Mouse (Mus musculus) limb, embryonic 10.5 days (tissue): Measurements from ENCODE around the gene Yap1. TPM values are rescaled to one million over a fixed set of nuclear protein-coding genes. Genes with fewer than 3 reads are reported as not detected.

Experiments used
- DNase-seq: peaks from one replicate; pipeline ENCODE4 v3.0.0-alpha.2; 2017; ENCODE audit warnings: low spot score
- H3K27ac ChIP-seq: fragments of 300-500 bp; sonication (generic); 2 replicates; pipeline ENCODE4 v1.5.1; 2016; ENCODE audit warnings: mild to moderate bottlenecking
- H3K27me3 ChIP-seq: fragments of 300-500 bp; sonication (generic); 2 replicates; pipeline ENCODE4 v1.6.1; 2016; ENCODE audit warnings: low read depth, mild to moderate bottlenecking; ENCODE audit not compliant: poor library complexity, severe bottlenecking
- H3K36me3 ChIP-seq: fragments of 300-500 bp; sonication (generic); 2 replicates; pipeline ENCODE4 v1.6.1; 2016; ENCODE audit warnings: mild to moderate bottlenecking, moderate library complexity
- H3K4me1 ChIP-seq: fragments of 300-500 bp; sonication (generic); 2 replicates; pipeline ENCODE4 v1.6.1; 2016
- H3K4me3 ChIP-seq: fragments of 300-500 bp; sonication (generic); 2 replicates; pipeline ENCODE4 v1.5.1; 2016; ENCODE audit warnings: mild to moderate bottlenecking, moderate library complexity
- H3K9me3 ChIP-seq: fragments of 300-500 bp; sonication (generic); replicated peaks from 2 replicates; pipeline ENCODE4 v1.6.1; 2016; ENCODE audit warnings: mild to moderate bottlenecking
- WGBS: fragments of 180-500 bp; shearing (Covaris S2); methylation state at CpG from one replicate; pipeline ENCODE4 v1.1.7; 2016; 5-methylcytosine and 5-hydroxymethylcytosine counted together
- polyA plus RNA-seq: library from polyadenylated mRNA; unstranded; fragments of >200 nt; fragmentation: Nextera tagmentation; extraction: Ambion mirVana; gene quantifications from 2 replicates; pipeline ENCODE4 v1.2.1, GENCODE M21; 2016

Gene Yap1
- polyA plus RNA-seq, 1 experiment from 2014 or later = 55.6 TPM

DNA sequence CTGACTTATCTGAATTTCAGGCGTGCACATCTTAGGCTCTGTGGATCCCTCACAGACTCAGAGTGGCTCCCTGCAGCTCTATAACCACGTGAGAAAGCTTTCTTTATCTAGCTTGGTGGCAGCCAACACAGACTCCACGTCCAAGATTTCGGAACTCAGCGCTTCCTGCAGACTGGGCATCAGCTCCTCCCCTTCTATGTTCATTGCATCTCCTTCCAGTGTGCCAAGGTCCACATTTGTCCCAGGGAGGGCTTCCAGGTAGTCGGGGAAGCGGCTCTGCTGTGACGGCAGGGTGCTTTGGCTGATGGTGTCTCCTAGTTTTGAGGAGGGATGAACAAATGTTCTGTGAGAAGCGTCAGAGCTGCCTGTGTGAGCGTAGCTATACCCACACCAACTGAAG is 70.0 kb downstream of the Yap1 start:
- Histone ChIP-seq H3K9me3 (0 out of 2 replicates have a peak, but pooled peaks cover 3% of the 10 kb centered on the region), H3K4me3 (no peak overlapping the region), H3K4me1 (no peaks in the 10 kb centered on the region), H3K36me3 (peaks cover 98% of the 10 kb centered on the region), H3K27ac (no peak overlapping the region), H3K27me3 (no peaks in the 10 kb centered on the region)
- DNase-seq = no peak
- 97% methylated on average over 10 of the region's 10 CpGs for WGBS

DNA sequence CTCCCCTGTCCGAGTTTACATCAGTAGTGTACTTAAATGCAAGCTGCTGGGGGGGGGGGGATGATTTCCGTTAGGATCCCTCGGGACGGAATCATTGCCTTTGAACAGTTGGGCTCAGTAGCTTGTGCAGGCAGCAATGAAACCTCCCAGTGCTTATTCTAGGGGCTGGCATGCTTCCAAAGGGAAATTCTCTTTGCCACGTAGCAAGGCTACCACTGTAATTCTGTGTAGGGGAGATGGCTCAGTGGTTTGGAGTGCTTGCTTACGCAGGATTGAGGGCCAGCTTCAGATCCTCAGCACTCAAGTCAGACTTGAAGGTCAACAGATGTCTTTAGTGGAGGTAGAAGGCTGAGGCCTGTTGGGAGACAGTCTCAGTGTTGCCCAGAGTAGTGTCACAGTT is 74.8 kb downstream of the Yap1 start:
- WGBS = 92% methylated on average over 6 of the region's 6 CpGs
- H3K27me3 ChIP-seq = no peaks in the 10 kb centered on the region
- DNase-seq = no peak
- H3K36me3 ChIP-seq = peaks cover 99% of the 10 kb centered on the region
- H3K4me1 ChIP-seq = no peaks in the 10 kb centered on the region
- H3K9me3 ChIP-seq = 0 out of 2 replicates have a peak, but pooled peaks cover 3% of the 10 kb centered on the region
- no peak overlapping the region for H3K4me3 ChIP-seq
- H3K27ac ChIP-seq = no peak overlapping the region

DNA sequence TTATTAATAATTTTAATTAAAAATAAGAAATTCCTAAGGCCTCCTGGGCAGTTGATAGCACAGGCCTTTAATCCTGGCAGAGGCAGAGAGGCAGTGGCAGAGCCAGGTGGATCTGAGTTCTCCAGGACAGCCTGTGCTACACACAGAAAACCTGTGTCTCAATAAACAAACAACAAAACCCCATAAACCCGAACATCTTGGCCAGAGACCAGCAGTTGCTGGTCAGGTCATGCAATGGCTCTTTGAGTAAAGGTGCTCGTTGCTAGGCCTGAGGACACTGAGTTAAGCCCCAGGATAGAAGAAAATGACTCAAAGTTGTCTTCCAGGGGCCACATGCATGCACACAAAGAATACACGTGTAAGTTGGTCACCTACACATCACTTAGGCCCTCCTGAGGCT is 75.5 kb downstream of the Yap1 start:
- Histone ChIP-seq H3K4me3 (no peak overlapping the region), H3K9me3 (0 out of 2 replicates have a peak, but pooled peaks cover 3% of the 10 kb centered on the region), H3K36me3 (peaks cover 99% of the 10 kb centered on the region), H3K4me1 (no peaks in the 10 kb centered on the region), H3K27ac (no peak overlapping the region), H3K27me3 (no peaks in the 10 kb centered on the region)
- DNase-seq = no peak
- WGBS = 86% methylated on average over 3 of the region's 3 CpGs

DNA sequence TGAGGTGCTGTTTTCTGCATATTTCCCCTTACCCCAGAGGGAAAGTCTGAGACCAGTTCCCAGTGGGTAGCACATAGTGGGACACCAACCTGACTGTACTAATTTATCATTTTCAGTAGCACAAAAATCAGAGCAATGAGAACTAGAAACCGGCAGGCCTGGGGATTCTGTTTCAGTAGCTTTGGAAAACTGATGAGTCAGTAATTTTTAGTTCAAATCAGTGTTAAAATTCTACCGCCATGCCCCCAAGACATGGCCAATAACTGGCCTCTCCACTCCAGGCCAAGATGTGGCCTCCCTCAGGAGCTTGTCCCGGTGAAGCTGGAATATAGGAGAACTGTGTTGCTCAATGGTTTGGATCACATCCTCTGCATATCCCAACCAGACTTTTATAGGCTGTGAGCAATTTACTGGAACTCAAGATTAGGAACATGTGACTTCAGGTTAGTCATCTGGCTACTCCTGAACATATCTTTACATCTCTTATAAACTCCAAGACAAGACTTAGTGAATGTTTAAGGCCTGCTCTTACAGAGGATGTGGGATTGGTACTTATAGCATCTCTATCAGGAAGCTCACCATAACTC is 76.1 kb downstream of the Yap1 start:
- H3K4me1 ChIP-seq = no peaks in the 10 kb centered on the region
- peaks cover 94% of the 10 kb centered on the region for H3K36me3 ChIP-seq
- 93% methylated on average over 3 of the region's 3 CpGs for WGBS
- 0 out of 2 replicates have a peak, but pooled peaks cover 3% of the 10 kb centered on the region for H3K9me3 ChIP-seq
- no peak overlapping the region for H3K4me3 ChIP-seq
- H3K27ac ChIP-seq = no peak overlapping the region
- H3K27me3 ChIP-seq = no peaks in the 10 kb centered on the region
- no peak for DNase-seq

DNA sequence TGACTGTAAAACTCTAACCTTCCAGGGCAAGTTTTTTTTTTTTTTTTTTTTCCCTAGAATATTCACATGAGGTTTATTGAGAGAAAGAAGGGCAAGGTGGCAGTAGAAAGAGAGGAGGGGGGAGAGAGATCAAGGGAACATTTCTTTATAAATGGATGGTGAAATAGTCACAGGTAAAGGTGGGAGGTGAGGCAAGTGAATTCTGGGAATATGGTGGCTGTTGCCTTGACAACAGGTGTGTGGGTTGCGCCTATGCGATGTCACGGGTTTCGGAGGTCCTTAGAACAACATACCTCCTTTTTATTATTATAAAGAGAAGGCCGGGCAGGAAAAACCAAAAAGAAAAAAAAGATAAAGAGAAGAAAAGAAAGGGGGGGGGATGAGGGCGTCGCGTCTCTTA is 89.5 kb downstream of the Yap1 start:
- H3K4me3 ChIP-seq = peak overlapping the region; percentile 24
- whole genome bisulfite sequencing = 66% methylated on average over 8 of the region's 8 CpGs

DNA sequence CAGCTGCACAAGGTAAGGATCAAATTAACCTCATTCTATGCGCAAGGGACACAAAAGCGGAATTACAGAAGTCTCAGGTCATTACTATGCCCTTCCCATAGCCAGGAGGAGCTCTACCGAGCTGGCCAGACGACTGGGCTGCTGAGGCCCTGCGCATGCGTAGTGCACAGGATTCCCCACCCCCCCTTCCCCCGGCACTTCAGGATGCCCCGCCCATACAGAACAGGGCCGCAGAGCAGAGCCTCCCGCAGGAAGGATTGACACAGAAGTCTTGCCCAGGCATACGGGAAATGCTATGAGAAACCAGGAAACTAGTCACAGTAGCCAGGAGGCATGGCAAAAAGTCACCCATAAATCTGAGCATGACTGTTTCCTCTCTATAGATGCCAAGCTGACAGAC is 89.9 kb downstream of the Yap1 start:
- WGBS = 5% methylated on average over 11 of the region's 11 CpGs
- H3K4me3 ChIP-seq = peak overlapping the region; percentile 24
- DNase-seq = peak; percentile 85
- H3K27me3 ChIP-seq = no peaks in the 10 kb centered on the region
- H3K36me3 ChIP-seq = no peaks in the 10 kb centered on the region
- peaks cover 18% of the 10 kb centered on the region for H3K4me1 ChIP-seq
- peak overlapping the region; percentile 56; the same call in 1 of the 2 replicates for H3K27ac ChIP-seq
- H3K9me3 ChIP-seq = no peaks in the 10 kb centered on the region

More for the DNA sequence above, 89.5 kb downstream of the Yap1 start:
- no peaks in the 10 kb centered on the region for H3K27me3 ChIP-seq
- DNase-seq = no peak
- H3K9me3 ChIP-seq = no peaks in the 10 kb centered on the region
- peak overlapping the region; percentile 56; the same call in 1 of the 2 replicates for H3K27ac ChIP-seq
- no peaks in the 10 kb centered on the region for H3K36me3 ChIP-seq
- peaks cover 18% of the 10 kb centered on the region for H3K4me1 ChIP-seq

DNA sequence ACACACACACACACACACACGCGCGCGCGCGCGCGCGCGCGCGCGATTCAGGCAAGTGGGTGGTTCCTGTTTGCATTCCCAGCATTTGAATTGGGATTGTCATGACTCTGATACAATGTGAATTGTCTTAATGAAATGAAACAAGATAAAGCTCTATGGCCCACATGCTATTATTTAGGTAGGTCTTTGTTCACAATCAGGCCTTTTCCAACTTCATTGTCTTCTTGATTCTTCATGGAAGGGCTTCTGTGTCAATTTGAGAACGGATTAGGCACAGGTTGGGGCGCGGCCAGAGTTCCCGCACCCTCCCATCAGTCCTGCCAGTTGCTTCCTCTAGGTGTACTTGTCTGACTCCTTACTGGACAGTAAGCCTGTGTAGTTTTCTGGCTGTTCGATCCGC is 90.4 kb downstream of the Yap1 start:
- WGBS = 58% methylated on average over 19 of the region's 19 CpGs

DNA sequence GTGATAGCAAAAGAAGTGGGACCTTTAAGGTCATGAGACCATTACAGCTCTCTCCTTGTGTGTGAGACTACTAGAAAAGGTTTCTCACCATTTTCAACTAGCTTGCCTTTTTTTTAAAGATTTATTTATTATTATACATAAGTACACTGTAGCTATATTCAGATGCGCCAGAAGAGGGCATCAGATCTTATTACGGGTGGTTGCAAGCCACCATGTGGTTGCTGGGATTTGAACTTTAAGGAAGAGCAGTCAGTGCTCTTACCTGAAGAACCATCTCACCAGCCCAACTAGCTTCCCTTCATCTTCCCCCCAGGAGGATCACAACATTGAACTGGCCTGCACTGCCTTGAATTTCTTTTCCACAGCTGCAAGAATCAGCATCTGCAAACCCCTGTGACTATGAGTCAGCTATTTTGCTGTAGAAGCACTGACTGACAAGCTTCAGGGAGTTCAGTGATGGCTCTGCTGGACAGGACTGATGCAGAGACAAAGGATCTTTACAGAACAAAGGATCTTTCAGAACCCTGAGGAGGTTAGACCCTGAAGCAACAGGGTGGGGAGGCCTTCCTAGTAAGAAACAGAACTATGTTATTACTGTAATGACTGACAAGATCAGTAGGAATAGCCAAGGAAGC is 96.9 kb downstream of the Yap1 start:
- Histone ChIP-seq H3K9me3 (no peaks in the 10 kb centered on the region), H3K36me3 (no peaks in the 10 kb centered on the region), H3K4me1 (peaks cover 24% of the 10 kb centered on the region), H3K27ac (no peak overlapping the region), H3K27me3 (no peaks in the 10 kb centered on the region), H3K4me3 (no peak overlapping the region)
- WGBS = 80% methylated on average over 2 of the region's 2 CpGs
- DNase-seq = no peak

More for the DNA sequence above, 90.4 kb downstream of the Yap1 start:
- peak overlapping the region; percentile 56; the same call in 1 of the 2 replicates for H3K27ac ChIP-seq
- DNase-seq = no peak
- H3K36me3 ChIP-seq = no peaks in the 10 kb centered on the region
- no peaks in the 10 kb centered on the region for H3K27me3 ChIP-seq
- no peaks in the 10 kb centered on the region for H3K9me3 ChIP-seq
- peaks cover 18% of the 10 kb centered on the region for H3K4me1 ChIP-seq
- peak overlapping the region; percentile 24 for H3K4me3 ChIP-seq

DNA sequence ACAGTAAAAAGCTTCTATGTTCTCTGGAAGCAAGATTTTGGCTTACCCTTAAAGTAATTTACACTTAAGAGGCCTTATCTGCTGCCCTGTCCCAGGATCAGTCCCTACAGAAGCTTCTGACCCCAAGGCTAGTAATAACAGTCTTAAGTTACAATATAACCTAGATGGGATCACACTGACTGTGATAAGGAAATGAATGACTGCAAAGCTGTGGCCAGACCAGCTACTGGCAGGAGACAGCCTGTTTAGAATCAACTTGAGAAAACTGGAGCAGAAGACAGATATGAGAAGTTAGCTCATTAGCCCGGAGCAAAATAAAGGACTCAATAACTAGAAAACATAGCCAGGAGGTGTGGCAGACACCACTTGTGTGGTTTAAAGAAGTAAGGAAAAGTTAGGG is 97.8 kb downstream of the Yap1 start:
- H3K36me3 ChIP-seq = no peaks in the 10 kb centered on the region
- no peak for DNase-seq

DNA sequence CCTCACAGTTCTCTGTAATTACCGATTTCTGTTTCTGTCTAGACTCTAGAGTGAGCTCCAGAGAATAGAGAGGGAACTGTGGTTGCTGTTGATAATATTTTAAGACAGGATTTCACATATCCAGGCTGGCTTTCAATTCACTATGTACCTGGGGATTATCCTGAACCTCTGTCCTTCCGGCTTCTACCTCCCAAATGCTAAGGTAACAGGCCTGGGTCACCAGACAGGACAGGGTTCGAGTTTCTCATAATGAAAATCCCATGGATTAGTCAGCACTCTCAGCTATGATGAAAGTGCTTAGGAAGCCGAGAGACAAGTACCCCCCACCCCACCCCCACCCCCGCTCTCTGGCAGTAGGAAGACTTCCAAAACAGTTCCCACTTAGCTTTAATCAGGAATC is 100.6 kb downstream of the Yap1 start:
- no peaks in the 10 kb centered on the region for H3K36me3 ChIP-seq
- no peaks in the 10 kb centered on the region for H3K9me3 ChIP-seq
- 65% methylated on average over 5 of the region's 5 CpGs for WGBS
- DNase-seq = no peak
- H3K27ac ChIP-seq = peak overlapping the region; percentile 77
- H3K4me3 ChIP-seq = no peak overlapping the region
- peaks cover 29% of the 10 kb centered on the region for H3K4me1 ChIP-seq
- no peaks in the 10 kb centered on the region for H3K27me3 ChIP-seq

More for the DNA sequence above, 97.8 kb downstream of the Yap1 start:
- Histone ChIP-seq H3K4me1 (peaks cover 33% of the 10 kb centered on the region), H3K27me3 (no peaks in the 10 kb centered on the region), H3K27ac (no peak overlapping the region), H3K9me3 (no peaks in the 10 kb centered on the region), H3K4me3 (no peak overlapping the region)
- 84% methylated on average over 1 of the region's 1 CpGs for WGBS

DNA sequence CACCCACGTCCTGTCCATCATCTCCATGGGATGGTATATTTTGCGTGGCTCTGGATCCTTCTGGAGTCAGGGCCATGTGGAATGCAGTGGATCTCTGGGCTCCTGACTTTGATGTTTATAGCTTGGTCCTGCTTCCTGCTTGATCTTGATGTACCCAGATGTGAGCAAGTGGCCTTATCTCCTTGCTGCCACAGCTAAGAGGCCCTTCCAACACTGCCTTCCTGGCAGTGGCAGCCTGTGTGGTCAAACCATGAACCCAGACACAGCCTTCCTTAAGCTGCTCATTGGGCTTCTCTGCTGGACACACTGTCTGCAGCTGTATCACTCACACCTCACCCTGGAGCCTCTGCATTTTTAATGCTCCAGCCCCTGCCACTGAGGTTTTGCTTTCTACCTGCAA is 101.1 kb downstream of the Yap1 start:
- H3K9me3 ChIP-seq = no peaks in the 10 kb centered on the region

DNA sequence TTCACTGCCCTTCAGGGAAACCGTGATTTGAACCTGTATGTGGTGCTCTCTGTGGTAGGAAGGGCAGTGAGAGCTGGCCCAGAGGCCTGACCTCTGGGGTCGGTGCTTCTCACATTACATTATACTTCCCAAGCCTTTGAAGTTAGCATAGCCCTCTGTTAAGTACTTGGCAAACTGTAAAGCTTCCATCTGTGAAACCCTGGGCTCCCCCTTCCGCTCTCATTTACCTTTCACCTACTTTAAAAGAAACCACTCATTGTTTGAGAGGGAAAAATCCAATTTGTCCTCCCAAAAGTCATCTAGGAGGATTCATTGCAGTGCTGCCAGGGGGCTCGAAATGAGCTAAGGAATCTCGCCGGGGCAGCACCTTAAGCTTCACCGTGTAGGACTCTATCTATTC is 102.1 kb downstream of the Yap1 start:
- DNase-seq = peak; percentile 69
- Histone ChIP-seq H3K4me3 (peak overlapping the region; percentile 6; the same call in 1 of the 2 replicates), H3K9me3 (no peaks in the 10 kb centered on the region), H3K4me1 (peaks cover 29% of the 10 kb centered on the region), H3K27ac (peak overlapping the region; percentile 77), H3K27me3 (no peaks in the 10 kb centered on the region), H3K36me3 (no peaks in the 10 kb centered on the region)
- WGBS = 7% methylated on average over 7 of the region's 7 CpGs

More for the DNA sequence above, 101.1 kb downstream of the Yap1 start:
- Histone ChIP-seq H3K36me3 (no peaks in the 10 kb centered on the region), H3K27ac (peak overlapping the region; percentile 77), H3K27me3 (no peaks in the 10 kb centered on the region), H3K4me1 (peaks cover 29% of the 10 kb centered on the region), H3K4me3 (no peak overlapping the region)
- 53% methylated on average over 2 of the region's 2 CpGs for WGBS
- DNase-seq = no peak

DNA sequence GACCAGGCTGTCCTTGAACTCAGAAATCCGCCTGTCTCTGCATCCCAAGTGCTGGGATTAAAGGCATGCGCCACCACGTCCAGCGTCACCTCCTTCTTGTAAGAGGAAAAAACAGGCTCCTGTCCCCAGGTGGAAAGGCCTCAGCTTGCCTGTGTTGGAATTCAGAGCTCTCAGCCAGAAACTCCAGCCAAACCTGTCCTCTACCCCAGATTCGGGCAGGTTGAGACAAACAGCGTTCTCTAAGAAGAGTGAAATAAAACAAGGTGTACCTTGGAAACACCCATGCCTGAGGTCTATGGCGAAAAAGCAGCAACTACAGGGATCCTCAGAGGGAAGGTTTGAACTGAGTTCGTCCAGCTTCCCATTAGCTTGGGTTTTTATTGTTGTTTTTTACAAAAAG is 103.4 kb downstream of the Yap1 start:
- Histone ChIP-seq H3K4me3 (no peak overlapping the region), H3K9me3 (no peaks in the 10 kb centered on the region), H3K27me3 (no peaks in the 10 kb centered on the region), H3K27ac (peak overlapping the region; percentile 77; the same call in 1 of the 2 replicates), H3K4me1 (peaks cover 29% of the 10 kb centered on the region), H3K36me3 (no peaks in the 10 kb centered on the region)
- DNase-seq = no peak
- 92% methylated on average over 8 of the region's 8 CpGs for WGBS
